Mouse (Mus musculus) kidney, adult 2 months (tissue): ENCODE data around the gene D430042O09Rik.

Source experiments
- CTCF ChIP-seq: fragments of 200-500 bp; conservative IDR thresholded peaks from 2 replicates; pipeline ENCODE4 v1.5.1; 2011; ENCODE audit warnings: low read depth, mild to moderate bottlenecking, control low read depth, low read length, moderate library complexity, mixed read lengths; ENCODE audit not compliant: insufficient read depth, insufficient read length
- POLR2A ChIP-seq: fragments of 200-500 bp; IDR thresholded peaks from one replicate; pipeline ENCODE4 v1.6.1; 2011; ENCODE audit warnings: low read depth, low read length, control low read depth

- TF ChIP-seq POLR2A (no peak), CTCF (no peak)
These were observed 13.3 kb downstream of the D430042O09Rik start for GRCm38 (mm10) chr7:125721033-125721432.
